Mouse (Mus musculus) hindbrain, embryonic 14.5 days (tissue): Measurements from ENCODE around the gene Styxl1. TPM values are rescaled to one million over a fixed set of nuclear protein-coding genes. Genes with fewer than 3 reads are reported as not detected.

Source experiments
- ATAC-seq: fragments of 200-750 bp; cut with Nextera tagmentation; 2 replicates; pipeline ENCODE4 v1.8.0; 2017; ENCODE audit warnings: moderate number of reproducible peaks, mild to moderate bottlenecking, moderate TSS enrichment, moderate library complexity; ENCODE audit not compliant: low FRiP score
- DNase-seq: peaks from one replicate; pipeline ENCODE4 v3.0.0-alpha.2; 2015; ENCODE audit warnings: low spot score
- H3K27ac ChIP-seq: fragments of 300-500 bp; sonication (generic); 2 replicates; pipeline ENCODE4 v1.5.1; 2014; ENCODE audit warnings: mild to moderate bottlenecking, moderate library complexity
- H3K27me3 ChIP-seq: fragments of 300-500 bp; sonication (generic); 2 replicates; pipeline ENCODE4 v1.6.1; 2014; ENCODE audit warnings: mild to moderate bottlenecking, low read length, mixed read lengths; ENCODE audit not compliant: control insufficient read depth, insufficient read depth
- H3K36me3 ChIP-seq: fragments of 300-500 bp; sonication (generic); replicated peaks from 2 replicates; pipeline ENCODE4 v1.6.1; 2014; ENCODE audit not compliant: control insufficient read depth, insufficient read depth
- H3K4me1 ChIP-seq: fragments of 300-500 bp; sonication (generic); replicated peaks from 2 replicates; pipeline ENCODE4 v1.6.1; 2014; ENCODE audit warnings: antibody characterized with exemption, low read length, mixed read lengths; ENCODE audit not compliant: control insufficient read depth, insufficient read depth
- H3K4me2 ChIP-seq: fragments of 300-500 bp; sonication (generic); replicated peaks from 2 replicates; pipeline ENCODE4 v1.6.1; 2014; ENCODE audit warnings: mild to moderate bottlenecking, moderate library complexity
- H3K4me3 ChIP-seq: fragments of 300-500 bp; sonication (generic); replicated peaks from 2 replicates; pipeline ENCODE4 v1.5.1; 2014; ENCODE audit warnings: mild to moderate bottlenecking, low read length
- H3K9ac ChIP-seq: fragments of 300-500 bp; sonication (generic); 2 replicates; pipeline ENCODE4 v1.6.1; 2014
- H3K9me3 ChIP-seq: fragments of 300-500 bp; sonication (generic); 2 replicates; pipeline ENCODE4 v1.6.1; 2016; ENCODE audit warnings: low read length; ENCODE audit not compliant: control insufficient read depth
- WGBS: fragments of 180-500 bp; shearing (Covaris S2); extraction: QIAGEN DNeasy Blood & Tissue Kit; methylation state at CpG from one replicate; pipeline ENCODE4 v1.1.7; 2014; 5-methylcytosine and 5-hydroxymethylcytosine counted together
- polyA plus RNA-seq: library from polyadenylated mRNA; unstranded; fragments of >200 nt; fragmentation: Nextera tagmentation; extraction: Ambion mirVana; gene quantifications from 2 replicates; pipeline ENCODE4 v1.2.1, GENCODE M21; 2014

The Styxl1 gene
- polyA plus RNA-seq, 1 experiment from 2014 or later = 0.25 TPM

- Histone ChIP-seq H3K4me1 (peaks cover 19% of the 10 kb centered on the region), H3K4me2 (no peak overlapping the region), H3K9ac (no peak overlapping the region), H3K9me3 (no peaks in the 10 kb centered on the region), H3K27ac (no peak overlapping the region), H3K4me3 (no peak overlapping the region), H3K27me3 (no peaks in the 10 kb centered on the region), H3K36me3 (no peaks in the 10 kb centered on the region)
- no peak for ATAC-seq
- 88% methylated on average over 4 of the region's 4 CpGs for WGBS
- no peak for DNase-seq
These were observed 25.5 kb upstream of the Styxl1 start for GRCm38 (mm10) chr5:135803676-135804075.

GRCm38 (mm10) chr5:135803135-135803534, 24.9 kb upstream of the Styxl1 start:
- WGBS = 70% methylated on average over 4 of the region's 4 CpGs
- no peak overlapping the region for H3K27ac ChIP-seq
- H3K4me2 ChIP-seq = no peak overlapping the region
- H3K4me3 ChIP-seq = no peak overlapping the region
- no peaks in the 10 kb centered on the region for H3K36me3 ChIP-seq
- ATAC-seq = no peak
- no peak overlapping the region for H3K9ac ChIP-seq
- DNase-seq = no peak
- H3K4me1 ChIP-seq = peaks cover 17% of the 10 kb centered on the region
- no peaks in the 10 kb centered on the region for H3K27me3 ChIP-seq
- no peaks in the 10 kb centered on the region for H3K9me3 ChIP-seq

GRCm38 (mm10) chr5:135802641-135803040, 24.5 kb upstream of the Styxl1 start:
- ATAC-seq (no peak), DNase-seq (no peak)
- 86% methylated on average over 8 of the region's 8 CpGs for WGBS
- Histone ChIP-seq H3K4me1 (peaks cover 12% of the 10 kb centered on the region), H3K4me3 (no peak overlapping the region), H3K9me3 (no peaks in the 10 kb centered on the region), H3K9ac (no peak overlapping the region), H3K4me2 (no peak overlapping the region), H3K36me3 (no peaks in the 10 kb centered on the region), H3K27ac (no peak overlapping the region), H3K27me3 (no peaks in the 10 kb centered on the region)

- ATAC-seq = peak; percentile 55; the same call in 1 of the 2 replicates
- H3K27me3 ChIP-seq = no peaks in the 10 kb centered on the region
- H3K4me1 ChIP-seq = peaks cover 7% of the 10 kb centered on the region
- no peak overlapping the region for H3K9ac ChIP-seq
- no peak overlapping the region for H3K4me3 ChIP-seq
- H3K9me3 ChIP-seq = no peaks in the 10 kb centered on the region
- no peak for DNase-seq
- peak overlapping the region; percentile 73 for H3K27ac ChIP-seq
- 2% methylated on average over 6 of the region's 6 CpGs for WGBS
- H3K4me2 ChIP-seq = no peak overlapping the region
- H3K36me3 ChIP-seq = no peaks in the 10 kb centered on the region
These were observed 22.7 kb upstream of the Styxl1 start for GRCm38 (mm10) chr5:135800927-135801326.

GRCm38 (mm10) chr5:135799746-135800145, 21.6 kb upstream of the Styxl1 start:
- H3K27ac ChIP-seq = no peak overlapping the region; the same call in 1 of the 2 replicates
- H3K4me3 ChIP-seq = no peak overlapping the region
- DNase-seq (no peak), ATAC-seq (no peak)
- H3K9ac ChIP-seq = no peak overlapping the region
- H3K4me2 ChIP-seq = no peak overlapping the region
- WGBS = 48% methylated on average over 4 of the region's 4 CpGs
- H3K27me3 ChIP-seq = no peaks in the 10 kb centered on the region
- no peaks in the 10 kb centered on the region for H3K36me3 ChIP-seq
- no peaks in the 10 kb centered on the region for H3K9me3 ChIP-seq
- H3K4me1 ChIP-seq = peaks cover 12% of the 10 kb centered on the region

GRCm38 (mm10) chr5:135794859-135795181, 16.6 kb upstream of the Styxl1 start:
- H3K4me2 ChIP-seq = peak overlapping the region; percentile 22
- no peak overlapping the region for H3K4me3 ChIP-seq
- peak overlapping the region; percentile 89 for H3K27ac ChIP-seq
- DNase-seq (no peak), ATAC-seq (no peak; the same call in 1 of the 2 replicates)
- peaks cover 6% of the 10 kb centered on the region; the same call in 1 of the 2 replicates for H3K4me1 ChIP-seq
- peak overlapping the region; percentile 45 for H3K9ac ChIP-seq
- no peaks in the 10 kb centered on the region for H3K9me3 ChIP-seq
- H3K36me3 ChIP-seq = peaks cover 24% of the 10 kb centered on the region
- WGBS = 6% methylated on average over 5 of the region's 5 CpGs
- no peaks in the 10 kb centered on the region for H3K27me3 ChIP-seq

GRCm38 (mm10) chr5:135793996-135794858, 16.0 kb upstream of the Styxl1 start:
- Histone ChIP-seq H3K36me3 (peaks cover 30% of the 10 kb centered on the region), H3K9ac (peak overlapping the region; percentile 45), H3K4me1 (peaks cover 6% of the 10 kb centered on the region; the same call in 1 of the 2 replicates), H3K9me3 (no peaks in the 10 kb centered on the region), H3K27ac (peak overlapping the region; percentile 89), H3K4me3 (peak overlapping the region; percentile 2; the same call in 1 of the 2 replicates), H3K27me3 (no peaks in the 10 kb centered on the region), H3K4me2 (peak overlapping the region; percentile 22)
- DNase-seq = peak; percentile 93
- WGBS = 9% methylated on average over 20 of the region's 20 CpGs
- ATAC-seq = peak; percentile 88

GRCm38 (mm10) chr5:135782901-135783300, 4.7 kb upstream of the Styxl1 start:
- Histone ChIP-seq H3K9me3 (no peaks in the 10 kb centered on the region), H3K27ac (no peak overlapping the region), H3K9ac (no peak overlapping the region), H3K4me3 (no peak overlapping the region), H3K4me1 (peaks cover 15% of the 10 kb centered on the region), H3K27me3 (no peaks in the 10 kb centered on the region), H3K4me2 (no peak overlapping the region), H3K36me3 (peaks cover 62% of the 10 kb centered on the region)
- no peak for DNase-seq
- ATAC-seq = no peak
- 94% methylated on average over 4 of the region's 4 CpGs for WGBS

- DNase-seq (no peak), ATAC-seq (no peak)
- no peaks in the 10 kb centered on the region for H3K9me3 ChIP-seq
- no peaks in the 10 kb centered on the region for H3K27me3 ChIP-seq
- peak overlapping the region; percentile 89; the same call in 1 of the 2 replicates for H3K4me2 ChIP-seq
- H3K9ac ChIP-seq = 0 out of 2 replicates have a peak overlapping the region, but pooled peaks have one; percentile 81
- H3K36me3 ChIP-seq = peaks cover 36% of the 10 kb centered on the region
- peaks cover 20% of the 10 kb centered on the region for H3K4me1 ChIP-seq
- WGBS = 86% methylated on average over 8 of the region's 8 CpGs
- no peak overlapping the region for H3K27ac ChIP-seq
- no peak overlapping the region for H3K4me3 ChIP-seq
These were observed 2.1 kb upstream of the Styxl1 start for GRCm38 (mm10) chr5:135780331-135780730.
